Mouse (Mus musculus): ENCODE results near the gene Clybl.

DNA sequence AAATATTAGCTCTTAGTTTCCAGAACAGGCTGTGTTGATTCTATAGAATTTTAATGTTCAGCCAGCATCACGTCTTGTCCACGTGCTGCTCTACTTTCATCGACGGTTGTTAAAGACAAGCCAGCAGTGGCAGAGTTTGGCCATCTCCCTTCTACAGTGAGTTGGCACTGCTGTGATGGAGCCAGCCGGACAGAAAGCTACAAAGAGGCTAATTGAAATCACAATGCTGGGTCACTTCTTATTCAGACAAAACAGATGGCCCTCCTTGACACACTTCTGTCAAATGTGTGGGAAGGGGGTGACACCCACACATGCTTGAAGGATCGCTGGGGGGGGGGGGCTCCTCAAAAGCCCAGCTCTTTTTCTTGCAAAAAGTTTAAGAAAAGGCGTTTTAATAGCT is 12.6 kb upstream of the Clybl start:
- TF ChIP-seq CTCF (IDR thresholded peaks at IDR 0.05; ENCODE audit: control insufficient read depth, insufficient read depth, insufficient replicate concordance, low read depth, low read length) (no peak), POLR2A (IDR thresholded peaks at IDR 0.05; ENCODE audit: control insufficient read depth, low read depth, low read length) (no peak)

All from testis, adult 2 months (tissue).